ENCODE assay signal across 17 mouse cellular contexts in the genomic region with DNA sequence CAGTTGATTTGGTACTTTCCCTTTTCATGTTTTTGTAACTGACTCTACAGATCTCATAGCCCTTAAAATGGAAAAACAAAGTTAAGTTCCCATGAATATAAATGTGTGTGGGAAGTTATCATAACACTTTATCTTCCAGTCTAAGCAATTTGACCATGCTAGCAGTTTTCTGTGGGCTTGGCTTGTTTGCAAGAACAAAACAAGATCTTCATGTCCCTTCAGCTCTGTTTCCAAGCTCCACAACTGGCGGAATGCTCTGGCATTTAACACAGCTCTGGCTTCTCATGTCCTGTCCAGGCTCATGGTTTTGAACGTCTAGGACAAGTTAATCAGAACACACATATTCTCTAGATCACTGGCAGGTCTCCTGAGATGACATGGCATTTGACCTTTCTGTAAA.
DNase-seq lines count a peak whose midpoint lies in the region; ATAC-seq lines count a peak whose summit lies in the region.
"Had no signal": no experiment of that assay in that cellular context is flagged by ENCODE, and none has a peak within 500 bp of the region (broad histone marks: within the 10 kb centered on the region; RNA-seq: fewer than 3 reads in every experiment).

No protein-coding gene starts in this region.

- no peak overlapping the region for H3K27ac ChIP-seq in heart, embryonic 12.5 days (ENCODE audit: poor library complexity, severe bottlenecking)
- H3K27ac ChIP-seq: embryonic facial prominence, embryonic 13.5 days; hindbrain, embryonic 10.5 days; midbrain, embryonic 15.5 days; neural tube, embryonic 12.5 days; stomach, embryonic 15.5 days had no signal

- no peaks in the 10 kb centered on the region for H3K4me1 ChIP-seq in heart, embryonic 12.5 days (replicated peaks)
- H3K4me1 ChIP-seq: embryonic facial prominence, embryonic 13.5 days; hindbrain, embryonic 10.5 days; midbrain, embryonic 15.5 days; neural tube, embryonic 12.5 days; stomach, embryonic 15.5 days had no signal

- H3K27me3 ChIP-seq in heart, embryonic 12.5 days (replicated peaks): no peaks in the 10 kb centered on the region
- H3K27me3 ChIP-seq: CH12.LX; embryonic facial prominence, embryonic 13.5 days; midbrain, embryonic 15.5 days; neural tube, embryonic 12.5 days; stomach, embryonic 15.5 days had no signal

- peak; percentile 54 to 78 for DNase-seq in heart, adult 18-20 months
- DNase-seq in testis, postnatal 14 days (ENCODE audit: low spot score): peak; percentile 37
- DNase-seq in testis, postnatal 10 days (ENCODE audit: low spot score): no peak
- DNase-seq in heart, postnatal 10 days: peak; percentile 26 to 41
- peak; percentile 2 for DNase-seq in ovary, postnatal 14 days (ENCODE audit: low spot score)
- no peak for DNase-seq in layer of hippocampus, postnatal 10 days (ENCODE audit: low spot score in 2 of 2)
- no peak for DNase-seq in layer of hippocampus, adult 8-10 months (ENCODE audit: low spot score in 2 of 2)
- DNase-seq: cerebellum, adult 9-11 months; right cerebral cortex, postnatal 25 days had no signal

- H3K9me3 ChIP-seq in heart, embryonic 12.5 days (replicated peaks): peaks cover 6% of the 10 kb centered on the region; the same call in 1 of the 2 replicates
- H3K9me3 ChIP-seq: embryonic facial prominence, embryonic 13.5 days; hindbrain, embryonic 10.5 days; midbrain, embryonic 15.5 days; neural tube, embryonic 12.5 days; stomach, embryonic 15.5 days had no signal

- H3K36me3 ChIP-seq in heart, embryonic 12.5 days: no peaks in the 10 kb centered on the region
- H3K36me3 ChIP-seq: embryonic facial prominence, embryonic 13.5 days; hindbrain, embryonic 10.5 days; midbrain, embryonic 15.5 days; neural tube, embryonic 12.5 days; stomach, embryonic 15.5 days had no signal

- no peak overlapping the region for H3K4me3 ChIP-seq in heart, embryonic 12.5 days
- H3K4me3 ChIP-seq: embryonic facial prominence, embryonic 13.5 days; hindbrain, embryonic 10.5 days; midbrain, embryonic 15.5 days; neural tube, embryonic 12.5 days; stomach, embryonic 15.5 days had no signal

- 40% methylated on average over 2 of the region's 2 CpGs for WGBS in heart, embryonic 12.5 days

- no peak overlapping the region for H3K9ac ChIP-seq in heart, embryonic 12.5 days
- H3K9ac ChIP-seq: embryonic facial prominence, embryonic 13.5 days; midbrain, embryonic 15.5 days; neural tube, embryonic 12.5 days; stomach, embryonic 15.5 days had no signal

- H3K4me2 ChIP-seq in heart, embryonic 12.5 days: no peak overlapping the region
- H3K4me2 ChIP-seq: embryonic facial prominence, embryonic 13.5 days; midbrain, embryonic 15.5 days; neural tube, embryonic 12.5 days; stomach, embryonic 15.5 days had no signal

- no peak for ATAC-seq in heart, embryonic 12.5 days (ENCODE audit: insufficient number of reproducible peaks, low FRiP score)
- ATAC-seq: intestine, embryonic 16.5 days; midbrain, embryonic 15.5 days had no signal

- intact Hi-C loops in heart, postnatal 10 days (cut with DNase I): no loop called here

Comparison
In these comparisons a context has a peak if more than half of its experiments do, and no peak if none do; other contexts are left out.
1. DNase-seq: peak in heart, adult 18-20 months (2 of 2), testis, postnatal 14 days (single experiment), heart, postnatal 10 days (2 of 2) and ovary, postnatal 14 days (single experiment); none in testis, postnatal 10 days (single experiment), layer of hippocampus, postnatal 10 days (0 of 2) and layer of hippocampus, adult 8-10 months (0 of 2).